Mouse (Mus musculus) forelimb bud, embryonic 11.5 days (tissue): Measurements from ENCODE around the gene Cdk8.

Experiments used
- DNase-seq: peaks from one replicate; pipeline ENCODE4 v3.0.0-alpha.2; 2012; ENCODE audit warnings: low read depth, low spot score

Gene Cdk8

GRCm38 (mm10) chr5:146280012-146280411 is 49.0 kb downstream of the Cdk8 start:
- DNase-seq, result no peak

GRCm38 (mm10) chr5:146281241-146281818 is 50.3 kb downstream of the Cdk8 start:
- DNase-seq, result no peak

- DNase-seq, result no peak
Measured at GRCm38 (mm10) chr5:146281884-146282579, 51.0 kb downstream of the Cdk8 start.

GRCm38 (mm10) chr5:146283899-146284298 is 52.9 kb downstream of the Cdk8 start:
- DNase-seq, result no peak

GRCm38 (mm10) chr5:146287416-146287815 is 56.4 kb downstream of the Cdk8 start:
- no peak for DNase-seq

- DNase-seq, result no peak
Measured at GRCm38 (mm10) chr5:146288048-146288501, 57.0 kb downstream of the Cdk8 start.

- DNase-seq, result no peak
Measured at GRCm38 (mm10) chr5:146289921-146290320, 58.9 kb downstream of the Cdk8 start.

GRCm38 (mm10) chr5:146290446-146290845 is 59.4 kb downstream of the Cdk8 start:
- no peak for DNase-seq

- DNase-seq, result no peak
Measured at GRCm38 (mm10) chr5:146291560-146291959, 60.5 kb downstream of the Cdk8 start.

GRCm38 (mm10) chr5:146292896-146293680 is 62.1 kb downstream of the Cdk8 start:
- no peak for DNase-seq

- no peak for DNase-seq
Measured at GRCm38 (mm10) chr5:146293919-146294700, 63.1 kb downstream of the Cdk8 start.

- no peak for DNase-seq
Measured at GRCm38 (mm10) chr5:146294834-146295233, 63.8 kb downstream of the Cdk8 start.

GRCm38 (mm10) chr5:146298807-146299519 is 67.9 kb downstream of the Cdk8 start:
- no peak for DNase-seq

- no peak for DNase-seq
Measured at GRCm38 (mm10) chr5:146299520-146299870, 68.5 kb downstream of the Cdk8 start.

GRCm38 (mm10) chr5:146303470-146303869 is 72.4 kb downstream of the Cdk8 start:
- DNase-seq, result peak; percentile 30

- DNase-seq, result no peak
Measured at GRCm38 (mm10) chr5:146307046-146307743, 76.2 kb downstream of the Cdk8 start.

- DNase-seq, result no peak
Measured at GRCm38 (mm10) chr5:146307744-146308096, 76.7 kb downstream of the Cdk8 start.

GRCm38 (mm10) chr5:146314538-146314937 is 83.5 kb downstream of the Cdk8 start:
- no peak for DNase-seq

- DNase-seq, result peak; percentile 71
Measured at GRCm38 (mm10) chr5:146315268-146315921, 84.4 kb downstream of the Cdk8 start.

GRCm38 (mm10) chr5:146316316-146316715 is 85.3 kb downstream of the Cdk8 start:
- DNase-seq, result no peak
